Comparison of ENCODE assay signal across 11 mouse cellular contexts in genomic region chr16:65029675-65030074, GRCm38 (mm10).
DNase-seq lines count a peak whose midpoint lies in the region; ATAC-seq and TF ChIP-seq lines count a peak whose summit lies in the region.
"Had no signal": no experiment of that assay in that cellular context is flagged by ENCODE, and none has a peak within 500 bp of the region (broad histone marks: within the 10 kb centered on the region; RNA-seq: fewer than 3 reads in every experiment).

No protein-coding gene starts in this region.

- H3K27ac ChIP-seq in lung, postnatal 0 days (ENCODE audit: low read length) = no peak overlapping the region
- H3K27ac ChIP-seq: kidney, embryonic 15.5 days had no signal

- no peaks in the 10 kb centered on the region for H3K27me3 ChIP-seq in lung, postnatal 0 days (replicated peaks; ENCODE audit: insufficient read depth, low read length)
- H3K27me3 ChIP-seq: kidney, embryonic 15.5 days had no signal

- WGBS in lung, postnatal 0 days = 62% methylated on average over 1 of the region's 1 CpGs

- no peak overlapping the region for H3K4me2 ChIP-seq in lung, postnatal 0 days (replicated peaks; ENCODE audit: low read depth, low read length)
- H3K4me2 ChIP-seq: kidney, embryonic 15.5 days had no signal

- H3K36me3 ChIP-seq in lung, postnatal 0 days (ENCODE audit: insufficient read depth, low read length) = no peaks in the 10 kb centered on the region
- H3K36me3 ChIP-seq: G1E; kidney, embryonic 15.5 days had no signal

- H3K4me1 ChIP-seq in lung, postnatal 0 days (ENCODE audit: insufficient read depth, low read depth, low read length) = no peaks in the 10 kb centered on the region
- H3K4me1 ChIP-seq: kidney, embryonic 15.5 days had no signal

- peak; percentile 8 for DNase-seq in lung, postnatal 0 days (ENCODE audit: low spot score)
- no peak for DNase-seq in lung, adult 18-20 months
- peak; percentile 47 for DNase-seq in cerebellum, adult 9-11 months
- peak; percentile 61 for DNase-seq in layer of hippocampus, adult 9-11 months
- peak; percentile 81 to 87 for DNase-seq in right cerebral cortex, postnatal 10 days (ENCODE audit: low spot score in 2 of 2)
- no peak for DNase-seq in urinary bladder, postnatal 36 days (ENCODE audit: low spot score in 2 of 2)
- DNase-seq in thymus, postnatal 10 days (ENCODE audit: low spot score in 2 of 2) = no peak
- DNase-seq in thymus, postnatal 4 days = no peak
- DNase-seq: spleen, adult 18-20 months had no signal

- no peak for ATAC-seq in lung, postnatal 0 days

- no peak for TF ChIP-seq EP300 in lung, postnatal 0 days (IDR thresholded peaks at IDR 0.05)

- H3K9me3 ChIP-seq in lung, postnatal 0 days (ENCODE audit: low read length) = no peaks in the 10 kb centered on the region
- H3K9me3 ChIP-seq: G1E had no signal

- H3K4me3 ChIP-seq in lung, postnatal 0 days (ENCODE audit: low read depth, low read length) = no peak overlapping the region
- H3K4me3 ChIP-seq: kidney, embryonic 15.5 days had no signal

- H3K9ac ChIP-seq in lung, postnatal 0 days (replicated peaks; ENCODE audit: low read depth) = no peak overlapping the region
- H3K9ac ChIP-seq: kidney, embryonic 15.5 days had no signal

- no peak for TF ChIP-seq CTCF in lung, postnatal 0 days (IDR thresholded peaks at IDR 0.05)

Comparison
In these comparisons a context has a peak if more than half of its experiments do, and no peak if none do; other contexts are left out.
1. DNase-seq: peak in lung, postnatal 0 days (single experiment), cerebellum, adult 9-11 months (single experiment), layer of hippocampus, adult 9-11 months (single experiment) and right cerebral cortex, postnatal 10 days (2 of 2); none in lung, adult 18-20 months (0 of 2), urinary bladder, postnatal 36 days (0 of 2), thymus, postnatal 10 days (0 of 2) and thymus, postnatal 4 days (single experiment).